Mouse (Mus musculus) A20 (cell line): ENCODE results near the gene Nlk.
A peak's percentile ranks its signal among the peaks of the same experiment; 100 is the strongest.
"Not testable (repeated sequence)": the region's sequence is repeated elsewhere in the genome, so short reads cannot be mapped to it uniquely, and the experiment has no call there.

Experiments used
- DNase-seq: peaks from one replicate; pipeline ENCODE4 v3.0.0-alpha.2; 2011; ENCODE audit warnings: low read depth, low spot score

Nlk gene

GRCm38 (mm10) chr11:78547718-78548460, 149.3 kb downstream of the Nlk start:
- DNase-seq = no peak

GRCm38 (mm10) chr11:78545181-78545580, 152.0 kb downstream of the Nlk start:
- DNase-seq = peak; percentile 26

- DNase-seq = no peak
Measured at GRCm38 (mm10) chr11:78544449-78545111, 152.6 kb downstream of the Nlk start.

GRCm38 (mm10) chr11:78540358-78540757, 156.8 kb downstream of the Nlk start:
- no peak for DNase-seq

- DNase-seq = no peak
Measured at GRCm38 (mm10) chr11:78536690-78537084, 160.5 kb downstream of the Nlk start.

GRCm38 (mm10) chr11:78536080-78536689, 161.0 kb downstream of the Nlk start, which contains the start of the genes Tnfaip1 and Ift20:
Gene Tnfaip1 (minus strand): TSS chr11:78536332.
Gene Ift20 (plus strand): TSS chr11:78536361.
- DNase-seq = peak; percentile 99

- peak; percentile 77 for DNase-seq
Measured at GRCm38 (mm10) chr11:78535376-78536079, 161.6 kb downstream of the Nlk start.

GRCm38 (mm10) chr11:78534516-78534915, 162.7 kb downstream of the Nlk start:
- peak; percentile 29 for DNase-seq

GRCm38 (mm10) chr11:78531515-78531914, 165.7 kb downstream of the Nlk start:
- not testable (repeated sequence) for DNase-seq

- DNase-seq = no peak
Measured at GRCm38 (mm10) chr11:78531046-78531445, 166.1 kb downstream of the Nlk start.

GRCm38 (mm10) chr11:78530001-78530400, 167.2 kb downstream of the Nlk start:
- no peak for DNase-seq

GRCm38 (mm10) chr11:78528714-78529113, 168.5 kb downstream of the Nlk start:
- no peak for DNase-seq

GRCm38 (mm10) chr11:78524838-78525237, 172.3 kb downstream of the Nlk start:
- no peak for DNase-seq

GRCm38 (mm10) chr11:78523241-78523955, 173.8 kb downstream of the Nlk start:
- DNase-seq = no peak

- DNase-seq = peak; percentile 41
Measured at GRCm38 (mm10) chr11:78522481-78522997, 174.6 kb downstream of the Nlk start.

- DNase-seq = no peak
Measured at GRCm38 (mm10) chr11:78521880-78522279, 175.3 kb downstream of the Nlk start.

- DNase-seq = no peak
Measured at GRCm38 (mm10) chr11:78518931-78519330, 178.2 kb downstream of the Nlk start.
